Mouse (Mus musculus) frontal cortex, postnatal 14 days (tissue): ENCODE results near the gene Olfr1564.
"Not testable (repeated sequence)": the region's sequence is repeated elsewhere in the genome, so short reads cannot be mapped to it uniquely, and the experiment has no call there.

Source experiments
- DNase-seq, 2 experiments: peaks; one replicate each; pipeline ENCODE4 v3.0.0; 2022; ENCODE audit warnings: low spot score in 2 of 2

Olfr1564 gene

GRCm38 (mm10) chr17:33221590-33221989, at the start of gene Olfr1564:
Gene Olfr1564 (minus strand): TSS chr17:33221690.
- no peak for DNase-seq

GRCm38 (mm10) chr17:33268907-33269306, 47.4 kb upstream of the Olfr1564 start:
- DNase-seq = no peak

GRCm38 (mm10) chr17:33264376-33264775, 42.9 kb upstream of the Olfr1564 start, which contains the start of gene Olfr63:
Gene Olfr63 (plus strand): TSS chr17:33264676.
- DNase-seq = no peak

GRCm38 (mm10) chr17:33255319-33255657, 33.8 kb upstream of the Olfr1564 start:
- not testable (repeated sequence) for DNase-seq

- not testable (repeated sequence) for DNase-seq
Observed at GRCm38 (mm10) chr17:33254530-33255318, 33.2 kb upstream of the Olfr1564 start, which contains the start of gene Zfp955a. Gene Zfp955a (minus strand): TSS chr17:33255145.

- DNase-seq = not testable (repeated sequence)
Observed at GRCm38 (mm10) chr17:33236646-33237045, 15.2 kb upstream of the Olfr1564 start.

- DNase-seq = not testable (repeated sequence)
Observed at GRCm38 (mm10) chr17:33191002-33191401, 30.5 kb downstream of the Olfr1564 start, which contains the start of gene Olfr239. Gene Olfr239 (plus strand): TSS chr17:33191302.

- not testable (repeated sequence) for DNase-seq
Observed at GRCm38 (mm10) chr17:33168147-33168546, 53.3 kb downstream of the Olfr1564 start, which contains the start of gene Olfr55. Gene Olfr55 (plus strand): TSS chr17:33168447.
